Mouse (Mus musculus) midbrain, embryonic 10.5 days (tissue): Measurements from ENCODE around the gene Gsdme. TPM values are rescaled to one million over a fixed set of nuclear protein-coding genes. Genes with fewer than 3 reads are reported as not detected.

Experiments
- DNase-seq: peaks from one replicate; pipeline ENCODE4 v3.0.0-alpha.2; 2017; ENCODE audit warnings: low spot score
- H3K27ac ChIP-seq: fragments of 300-500 bp; sonication (generic); replicated peaks from 2 replicates; pipeline ENCODE4 v1.5.1; 2016; ENCODE audit warnings: mild to moderate bottlenecking
- H3K27me3 ChIP-seq: fragments of 300-500 bp; sonication (generic); 2 replicates; pipeline ENCODE4 v1.6.1; 2016; ENCODE audit warnings: low read depth, mild to moderate bottlenecking; ENCODE audit not compliant: poor library complexity, severe bottlenecking
- H3K36me3 ChIP-seq: fragments of 300-500 bp; sonication (generic); 2 replicates; pipeline ENCODE4 v1.6.1; 2016; ENCODE audit warnings: mild to moderate bottlenecking, moderate library complexity
- H3K4me1 ChIP-seq: fragments of 300-500 bp; sonication (generic); 2 replicates; pipeline ENCODE4 v1.6.1; 2016
- H3K4me3 ChIP-seq: fragments of 300-500 bp; sonication (generic); 2 replicates; pipeline ENCODE4 v1.5.1; 2016; ENCODE audit warnings: mild to moderate bottlenecking, moderate library complexity
- H3K9me3 ChIP-seq: fragments of 300-500 bp; sonication (generic); replicated peaks from 2 replicates; pipeline ENCODE4 v1.6.1; 2016; ENCODE audit warnings: mild to moderate bottlenecking
- WGBS: fragments of 180-500 bp; shearing (Covaris S2); methylation state at CpG from one replicate; pipeline ENCODE4 v1.1.7; 2016; 5-methylcytosine and 5-hydroxymethylcytosine counted together
- polyA plus RNA-seq: library from polyadenylated mRNA; unstranded; fragments of >200 nt; fragmentation: Nextera tagmentation; extraction: Ambion mirVana; gene quantifications from 2 replicates; pipeline ENCODE4 v1.2.1, GENCODE M21; 2016

The Gsdme gene
- polyA plus RNA-seq: 52.9 and 56.6 TPM in 2 replicates

DNA sequence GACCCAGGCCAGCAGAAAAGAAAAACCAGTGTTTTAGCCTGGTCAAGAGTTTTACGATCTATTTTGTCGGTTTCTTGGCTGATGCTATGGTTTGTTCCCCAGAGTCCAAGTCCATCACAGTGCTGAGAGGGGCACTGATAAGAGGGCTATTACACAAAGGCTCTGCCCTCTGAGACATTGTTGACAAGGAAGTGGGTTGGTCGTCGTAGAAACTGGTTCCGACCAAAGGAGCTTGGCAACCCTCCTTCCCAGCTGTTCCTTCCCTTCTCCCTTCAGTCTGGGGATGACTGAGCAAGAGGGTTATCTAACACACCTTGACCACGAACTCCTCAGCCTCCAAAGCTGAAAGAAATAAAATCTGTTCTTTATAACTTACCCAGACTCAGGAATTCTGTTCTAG, at the start of gene Gsdme:
Gene Gsdme, minus strand, starts transcription at position 193 of the 400 bp plus-strand sequence.
- Histone ChIP-seq H3K27ac (no peak within 1 kb of the TSS), H3K36me3 (no peaks in the 10 kb centered on the region), H3K4me1 (peaks cover 21% of the 10 kb centered on the region), H3K27me3 (no peaks in the 10 kb centered on the region), H3K9me3 (no peaks in the 10 kb centered on the region), H3K4me3 (no peak within 1 kb of the TSS)
- DNase-seq: no peak
- 91% methylated on average over 6 of the region's 6 CpGs for WGBS

GRCm38 (mm10) chr6:50312647-50313046, 49.0 kb upstream of the Gsdme start:
- 39% methylated on average over 4 of the region's 4 CpGs for WGBS
- H3K36me3 ChIP-seq: 0 out of 2 replicates have a peak, but pooled peaks cover 2% of the 10 kb centered on the region
- no peaks in the 10 kb centered on the region for H3K27me3 ChIP-seq
- no peak overlapping the region for H3K27ac ChIP-seq
- H3K4me3 ChIP-seq: no peak overlapping the region
- peak; percentile 63 for DNase-seq
- no peaks in the 10 kb centered on the region for H3K9me3 ChIP-seq
- H3K4me1 ChIP-seq: no peaks in the 10 kb centered on the region

DNA sequence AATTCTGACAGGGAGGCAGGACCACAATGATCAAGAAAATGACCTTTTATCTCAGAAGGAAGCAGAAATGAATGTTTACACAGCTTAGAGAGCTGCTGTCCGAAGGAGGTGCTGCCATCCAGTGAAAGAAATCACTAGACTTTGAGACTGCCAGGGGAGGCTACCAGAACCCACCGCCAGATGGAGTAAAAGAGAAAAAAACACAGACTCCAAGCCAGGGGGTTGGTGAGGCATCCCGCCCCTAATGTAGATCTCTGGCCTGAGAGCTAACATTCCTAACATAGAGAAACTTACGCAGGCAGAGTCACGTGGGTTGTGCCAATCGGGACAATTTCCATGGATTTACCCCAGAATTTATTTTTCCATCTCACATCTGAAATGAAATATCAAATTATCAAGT, 45.4 kb upstream of the Gsdme start:
- 44% methylated on average over 6 of the region's 6 CpGs for WGBS
- peak; percentile 35 for DNase-seq

GRCm38 (mm10) chr6:50306625-50307024, 43.0 kb upstream of the Gsdme start:
- DNase-seq: no peak
- Histone ChIP-seq H3K9me3 (no peaks in the 10 kb centered on the region), H3K4me3 (no peak overlapping the region), H3K4me1 (no peaks in the 10 kb centered on the region), H3K27ac (no peak overlapping the region), H3K27me3 (no peaks in the 10 kb centered on the region), H3K36me3 (0 out of 2 replicates have a peak, but pooled peaks cover 2% of the 10 kb centered on the region)
- 86% methylated on average over 4 of the region's 4 CpGs for WGBS

More for the DNA sequence above, 45.4 kb upstream of the Gsdme start:
- Histone ChIP-seq H3K4me3 (no peak overlapping the region), H3K9me3 (no peaks in the 10 kb centered on the region), H3K4me1 (no peaks in the 10 kb centered on the region), H3K27me3 (no peaks in the 10 kb centered on the region), H3K36me3 (0 out of 2 replicates have a peak, but pooled peaks cover 2% of the 10 kb centered on the region), H3K27ac (no peak overlapping the region)

DNA sequence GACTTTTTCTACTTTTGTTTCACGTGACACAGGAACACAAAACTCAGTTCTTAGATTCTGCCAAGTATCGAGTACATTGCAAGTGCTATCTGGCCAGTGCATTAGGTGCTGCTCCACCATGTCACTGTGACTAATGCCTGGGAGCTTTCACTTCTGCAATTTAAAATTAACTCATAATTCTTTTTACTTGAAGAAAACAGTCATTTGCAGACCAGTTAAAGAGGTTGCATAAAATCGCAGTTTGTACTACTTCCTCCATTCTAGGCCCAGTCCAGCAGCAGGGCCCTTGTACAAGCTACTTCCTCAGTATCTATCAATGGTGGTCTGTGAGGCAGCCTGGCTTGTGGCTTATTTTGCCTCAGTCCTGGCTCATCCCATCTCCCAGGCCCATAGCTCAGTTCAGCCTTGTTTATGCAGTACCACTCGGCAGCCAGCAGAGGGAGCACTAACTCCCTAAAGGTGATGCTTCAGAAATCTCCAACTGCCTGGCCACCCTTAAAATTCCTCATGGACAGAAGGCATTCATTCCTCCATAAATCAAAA, 41.4 kb upstream of the Gsdme start:
- DNase-seq: peak; percentile 73
- H3K27me3 ChIP-seq: no peaks in the 10 kb centered on the region
- 67% methylated on average over 4 of the region's 4 CpGs for WGBS

GRCm38 (mm10) chr6:50301121-50301520, 37.5 kb upstream of the Gsdme start:
- H3K27ac ChIP-seq: no peak overlapping the region
- no peaks in the 10 kb centered on the region for H3K36me3 ChIP-seq
- no peaks in the 10 kb centered on the region for H3K4me1 ChIP-seq
- no peak overlapping the region for H3K4me3 ChIP-seq
- 93% methylated on average over 7 of the region's 7 CpGs for WGBS
- no peaks in the 10 kb centered on the region for H3K9me3 ChIP-seq
- DNase-seq: no peak
- H3K27me3 ChIP-seq: no peaks in the 10 kb centered on the region

More for the DNA sequence above, 41.4 kb upstream of the Gsdme start:
- Histone ChIP-seq H3K4me3 (no peak overlapping the region), H3K9me3 (no peaks in the 10 kb centered on the region), H3K27ac (no peak overlapping the region), H3K36me3 (0 out of 2 replicates have a peak, but pooled peaks cover 2% of the 10 kb centered on the region), H3K4me1 (no peaks in the 10 kb centered on the region)

- Histone ChIP-seq H3K27me3 (no peaks in the 10 kb centered on the region), H3K4me3 (no peak overlapping the region), H3K27ac (no peak overlapping the region), H3K4me1 (no peaks in the 10 kb centered on the region), H3K9me3 (no peaks in the 10 kb centered on the region), H3K36me3 (no peaks in the 10 kb centered on the region)
- DNase-seq: no peak
- 79% methylated on average over 6 of the region's 6 CpGs for WGBS
These were observed 37.0 kb upstream of the Gsdme start for GRCm38 (mm10) chr6:50300622-50301021.

GRCm38 (mm10) chr6:50299071-50299470, 35.4 kb upstream of the Gsdme start:
- no peak for DNase-seq
- H3K4me1 ChIP-seq: no peaks in the 10 kb centered on the region
- no peak overlapping the region for H3K27ac ChIP-seq
- 81% methylated on average over 7 of the region's 7 CpGs for WGBS
- H3K9me3 ChIP-seq: no peaks in the 10 kb centered on the region
- no peak overlapping the region for H3K4me3 ChIP-seq
- no peaks in the 10 kb centered on the region for H3K36me3 ChIP-seq
- no peaks in the 10 kb centered on the region for H3K27me3 ChIP-seq

DNA sequence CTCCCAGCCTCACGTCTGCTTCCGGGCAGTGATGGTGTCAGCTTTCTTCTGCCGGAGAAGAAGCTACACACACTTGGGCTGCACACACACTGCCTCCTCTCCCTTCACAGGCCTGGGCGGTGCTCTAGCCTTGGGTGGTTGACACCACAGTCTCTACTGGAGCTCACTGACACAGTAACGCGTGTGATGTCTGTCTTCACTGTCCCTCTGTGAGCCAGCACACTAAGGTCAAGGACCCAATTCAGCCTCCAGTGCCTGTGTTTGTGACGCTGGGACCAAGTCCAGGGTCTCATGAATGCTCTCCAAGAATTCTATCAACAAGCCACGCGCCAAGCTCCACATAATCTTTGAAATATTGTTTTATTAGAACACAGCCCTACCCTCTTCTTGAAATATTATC, 34.0 kb upstream of the Gsdme start:
- H3K27ac ChIP-seq: no peak overlapping the region
- H3K27me3 ChIP-seq: no peaks in the 10 kb centered on the region
- no peaks in the 10 kb centered on the region for H3K36me3 ChIP-seq
- H3K9me3 ChIP-seq: no peaks in the 10 kb centered on the region
- WGBS: 91% methylated on average over 9 of the region's 9 CpGs
- no peak for DNase-seq
- no peaks in the 10 kb centered on the region for H3K4me1 ChIP-seq
- no peak overlapping the region for H3K4me3 ChIP-seq

GRCm38 (mm10) chr6:50295136-50295535, 31.5 kb upstream of the Gsdme start:
- H3K4me1 ChIP-seq: no peaks in the 10 kb centered on the region
- H3K9me3 ChIP-seq: no peaks in the 10 kb centered on the region
- no peaks in the 10 kb centered on the region for H3K36me3 ChIP-seq
- no peak overlapping the region for H3K27ac ChIP-seq
- 85% methylated on average over 10 of the region's 10 CpGs for WGBS
- H3K27me3 ChIP-seq: no peaks in the 10 kb centered on the region
- DNase-seq: no peak
- no peak overlapping the region for H3K4me3 ChIP-seq

GRCm38 (mm10) chr6:50294128-50294527, 30.5 kb upstream of the Gsdme start:
- H3K4me3 ChIP-seq: no peak overlapping the region
- 66% methylated on average over 1 of the region's 1 CpGs for WGBS

GRCm38 (mm10) chr6:50291650-50292049, 28.0 kb upstream of the Gsdme start:
- no peak overlapping the region for H3K27ac ChIP-seq
- no peak for DNase-seq
- 84% methylated on average over 4 of the region's 4 CpGs for WGBS
- no peaks in the 10 kb centered on the region for H3K36me3 ChIP-seq
- no peaks in the 10 kb centered on the region for H3K9me3 ChIP-seq
- H3K27me3 ChIP-seq: no peaks in the 10 kb centered on the region
- H3K4me1 ChIP-seq: no peaks in the 10 kb centered on the region
- H3K4me3 ChIP-seq: no peak overlapping the region

More at GRCm38 (mm10) chr6:50294128-50294527, 30.5 kb upstream of the Gsdme start:
- Histone ChIP-seq H3K4me1 (no peaks in the 10 kb centered on the region), H3K36me3 (no peaks in the 10 kb centered on the region), H3K9me3 (no peaks in the 10 kb centered on the region), H3K27ac (no peak overlapping the region), H3K27me3 (no peaks in the 10 kb centered on the region)
- DNase-seq: peak; percentile 57

- no peaks in the 10 kb centered on the region for H3K4me1 ChIP-seq
- no peaks in the 10 kb centered on the region for H3K36me3 ChIP-seq
- H3K27ac ChIP-seq: no peak overlapping the region
- no peak overlapping the region for H3K4me3 ChIP-seq
- DNase-seq: no peak
- no peaks in the 10 kb centered on the region for H3K9me3 ChIP-seq
- H3K27me3 ChIP-seq: no peaks in the 10 kb centered on the region
- 99% methylated on average over 3 of the region's 3 CpGs for WGBS
These were observed 23.2 kb upstream of the Gsdme start for GRCm38 (mm10) chr6:50286881-50287280.
